In the genomic region with DNA sequence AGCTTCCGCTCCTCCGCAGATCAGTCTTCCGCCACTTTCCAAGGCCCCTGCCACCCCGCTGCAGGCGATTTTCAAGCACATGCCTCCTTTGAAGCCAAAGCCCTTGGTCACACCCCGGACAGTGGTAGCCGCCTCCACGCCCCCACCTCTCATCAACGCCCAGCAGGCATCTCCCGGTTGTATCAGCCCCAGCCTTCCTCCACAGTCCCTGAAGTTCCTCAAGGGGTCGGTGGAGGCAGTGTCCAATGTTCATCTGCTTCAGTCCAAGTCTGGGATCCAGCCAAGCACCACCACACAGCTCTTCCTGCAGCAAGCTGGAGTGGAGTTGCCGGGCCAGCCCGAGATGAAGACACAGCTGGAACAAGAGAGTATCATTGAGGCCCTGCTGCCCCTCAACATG, we compare ENCODE assay signal across 22 mouse cellular contexts.
DNase-seq lines count a peak whose midpoint lies in the region; ATAC-seq and TF ChIP-seq lines count a peak whose summit lies in the region.
"Had no signal": no experiment of that assay in that cellular context is flagged by ENCODE, and none has a peak within 500 bp of the region (broad histone marks: within the 10 kb centered on the region; RNA-seq: fewer than 3 reads in every experiment).

No protein-coding gene starts in this region.

- ATAC-seq in intestine, postnatal 0 days: 0 out of 2 replicates have a peak, but pooled peaks have one; percentile 16
- ATAC-seq in intestine, embryonic 16.5 days: no peak; the same call in 1 of the 2 replicates
- 0 out of 2 replicates have a peak, but pooled peaks have one; percentile 13 for ATAC-seq in common myeloid progenitor, adult 5-6 weeks (replicated peaks; ENCODE audit: low read depth, poor library complexity, severe bottlenecking)
- ATAC-seq: activated CD4-positive, CD25-positive, alpha-beta regulatory T cell, adult 4 months; forebrain, embryonic 14.5 days; hindbrain, postnatal 0 days had no signal

- intact Hi-C loops in gastrocnemius, postnatal 36 days (cut with DNase I): no loop called here

- H3K27ac ChIP-seq in intestine, postnatal 0 days (ENCODE audit: low read depth, low read length): no peak overlapping the region
- no peak overlapping the region for H3K27ac ChIP-seq in intestine, embryonic 16.5 days (ENCODE audit: low read length)
- H3K27ac ChIP-seq: embryonic facial prominence, embryonic 15.5 days; forebrain, embryonic 10.5 days; gastrocnemius, adult 2 months; heart, embryonic 10.5 days; hindbrain, embryonic 13.5 days; hindbrain, postnatal 0 days had no signal

- TF ChIP-seq POLR2A in lung, adult 2 months (IDR thresholded peaks at IDR 0.05; ENCODE audit: borderline replicate concordance, extremely low read depth, low read depth, low read length): no peak

- peaks cover 80% of the 10 kb centered on the region for H3K36me3 ChIP-seq in intestine, postnatal 0 days (ENCODE audit: control insufficient read depth, insufficient read depth)
- peaks cover 41% of the 10 kb centered on the region for H3K36me3 ChIP-seq in intestine, embryonic 16.5 days (ENCODE audit: control insufficient read depth, insufficient read depth, low read length)

- H3K4me2 ChIP-seq in intestine, postnatal 0 days (replicated peaks; ENCODE audit: low read depth): no peak overlapping the region
- H3K4me2 ChIP-seq in intestine, embryonic 16.5 days (ENCODE audit: low read depth, low read length): no peak overlapping the region
- H3K4me2 ChIP-seq: embryonic facial prominence, embryonic 15.5 days; hindbrain, embryonic 13.5 days had no signal

- H3K9me3 ChIP-seq in intestine, postnatal 0 days (ENCODE audit: control insufficient read depth): no peaks in the 10 kb centered on the region
- no peaks in the 10 kb centered on the region for H3K9me3 ChIP-seq in intestine, embryonic 16.5 days (ENCODE audit: control insufficient read depth, low read length)
- H3K9me3 ChIP-seq: embryonic facial prominence, embryonic 15.5 days; forebrain, embryonic 10.5 days; heart, embryonic 10.5 days; hindbrain, embryonic 13.5 days had no signal

- peak; percentile 61 for DNase-seq in lung, postnatal 10 days
- DNase-seq in lung, adult 2 months: no peak
- DNase-seq in ES-CJ7 (ENCODE audit: low read depth, low spot score): peak; percentile 77
- no peak for DNase-seq in embryo, embryonic 9.5 days (ENCODE audit: extremely low spot score)
- DNase-seq in gastrocnemius, postnatal 36 days: no peak
- DNase-seq: cerebellum, adult 18-20 months; cerebellum, adult 9-11 months; cerebellum, postnatal 36 days; gastrocnemius, adult 2 months; gastrocnemius, postnatal 25 days; heart, postnatal 14 days had no signal

- no peak overlapping the region for H3K4me3 ChIP-seq in intestine, postnatal 0 days (ENCODE audit: low read depth, low read length)
- no peak overlapping the region for H3K4me3 ChIP-seq in intestine, embryonic 16.5 days (ENCODE audit: low read length)
- H3K4me3 ChIP-seq in lung, adult 2 months (replicated peaks; ENCODE audit: extremely low read depth, low read depth, low read length): no peak overlapping the region
- H3K4me3 ChIP-seq: embryonic facial prominence, embryonic 15.5 days; erythroblast, embryonic 14.5 days; forebrain, embryonic 10.5 days; gastrocnemius, adult 2 months; heart, embryonic 10.5 days; hindbrain, embryonic 13.5 days had no signal

- WGBS in intestine, postnatal 0 days: 87% methylated on average over 13 of the region's 13 CpGs
- 89% methylated on average over 13 of the region's 13 CpGs for WGBS in intestine, embryonic 16.5 days
- 69% methylated on average over 13 of the region's 13 CpGs for WGBS in lung, adult 2 months

- no peaks in the 10 kb centered on the region for H3K27me3 ChIP-seq in intestine, postnatal 0 days (replicated peaks; ENCODE audit: control insufficient read depth, insufficient read depth, low read length)
- H3K27me3 ChIP-seq in intestine, embryonic 16.5 days (replicated peaks; ENCODE audit: control insufficient read depth, insufficient read depth, low read length): no peaks in the 10 kb centered on the region
- H3K27me3 ChIP-seq: embryonic facial prominence, embryonic 15.5 days; hindbrain, embryonic 13.5 days had no signal

- no peak overlapping the region for H3K9ac ChIP-seq in intestine, postnatal 0 days (ENCODE audit: low read depth, low read length)
- no peak overlapping the region for H3K9ac ChIP-seq in intestine, embryonic 16.5 days (ENCODE audit: low read depth, low read length)
- H3K9ac ChIP-seq: embryonic facial prominence, embryonic 15.5 days; hindbrain, embryonic 13.5 days had no signal

- TF ChIP-seq CTCF in intestine, postnatal 0 days (IDR thresholded peaks at IDR 0.05; ENCODE audit: low read depth): no peak
- TF ChIP-seq CTCF in lung, adult 2 months (IDR thresholded peaks at IDR 0.05; ENCODE audit: insufficient read depth, low read length): no peak

- H3K4me1 ChIP-seq in intestine, postnatal 0 days (replicated peaks; ENCODE audit: control insufficient read depth, insufficient read depth, low read length): no peaks in the 10 kb centered on the region
- H3K4me1 ChIP-seq in intestine, embryonic 16.5 days (ENCODE audit: control insufficient read depth, insufficient read depth, low read length): no peaks in the 10 kb centered on the region
- peaks cover 2% of the 10 kb centered on the region; the same call in 1 of the 2 replicates for H3K4me1 ChIP-seq in lung, adult 2 months (ENCODE audit: control insufficient read depth, insufficient read depth, low read length)
- H3K4me1 ChIP-seq: embryonic facial prominence, embryonic 15.5 days; forebrain, embryonic 10.5 days; hindbrain, embryonic 13.5 days had no signal

Comparison
In these comparisons a context has a peak if more than half of its experiments do, and no peak if none do; other contexts are left out.
1. DNase-seq: peak in lung, postnatal 10 days (single experiment) and ES-CJ7 (single experiment); none in lung, adult 2 months (single experiment), embryo, embryonic 9.5 days (single experiment) and gastrocnemius, postnatal 36 days (0 of 2).